Mouse (Mus musculus): Measurements from ENCODE around the gene Dgcr8.

DNA sequence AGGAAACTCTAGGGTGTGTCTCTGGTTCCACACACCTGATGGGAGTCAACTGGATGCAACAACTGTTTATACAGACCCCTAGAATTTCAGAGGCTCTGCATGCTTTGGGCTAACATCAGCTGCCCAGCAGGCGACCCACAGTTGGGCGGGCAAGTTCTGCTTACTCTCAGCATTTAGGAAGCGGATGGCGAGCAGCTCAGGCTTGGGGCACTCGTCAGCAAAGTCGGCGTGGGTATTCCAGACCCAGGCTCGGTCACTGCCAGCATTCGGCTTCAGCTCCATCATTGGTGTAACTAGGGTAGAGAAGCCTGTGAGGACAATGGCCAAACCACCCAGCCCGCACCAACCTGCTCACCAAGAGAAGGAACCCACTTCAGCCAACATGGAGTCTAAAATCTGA lies 47.5 kb downstream of the Dgcr8 start:
- TF ChIP-seq POLR2A (IDR thresholded peaks at IDR 0.05; ENCODE audit: borderline replicate concordance, insufficient read depth, low read length) (no peak), CTCF (IDR thresholded peaks at IDR 0.05; ENCODE audit: borderline replicate concordance, insufficient read depth, low read depth, low read length) (no peak)
